Mouse (Mus musculus) cerebellum, adult 2 months (tissue): Measurements from ENCODE around the gene Lemd1.

Experiments
- CTCF ChIP-seq: fragments of 200-500 bp; IDR thresholded peaks from 2 replicates; pipeline ENCODE4 v1.5.1; 2011; ENCODE audit warnings: low read depth, mild to moderate bottlenecking, control low read depth, low read length, moderate library complexity, borderline replicate concordance; ENCODE audit not compliant: insufficient read depth
- POLR2A ChIP-seq: fragments of 200-500 bp; IDR thresholded peaks from 2 replicates; pipeline ENCODE4 v1.6.1; 2011; ENCODE audit warnings: low read length, control low read depth, borderline replicate concordance; ENCODE audit not compliant: insufficient read depth

GRCm38 (mm10) chr1:132153691-132154090 lies 37.5 kb upstream of the Lemd1 start:
- TF ChIP-seq CTCF (no peak), POLR2A (no peak)
